Mouse (Mus musculus) hematopoietic stem cell, adult 5-6 weeks (primary cell): ENCODE measurements around the gene Rras. TPM values are rescaled to one million over a fixed set of nuclear protein-coding genes. Genes with fewer than 3 reads are reported as not detected.

Experiments
- ATAC-seq, 2 experiments: fragments of 125-278 bp in 1 of 2; replicated peaks in 1 of 2; 2 replicates each; pipeline ENCODE4 v1.8.0; 2016 to 2017; ENCODE audit warnings: inconsistent platforms in 2 of 2, mild to moderate bottlenecking in 2 of 2, moderate number of reproducible peaks in 2 of 2, low read depth in 1 of 2, moderate TSS enrichment in 1 of 2; ENCODE audit not compliant: low FRiP score in 2 of 2, poor library complexity in 2 of 2, severe bottlenecking in 2 of 2, insufficient read depth in 1 of 2, low TSS enrichment in 1 of 2
- total RNA-seq: library from RNA; stranded (forward); fragments of 172-1452, 232-1000 nt; gene quantifications from 2 replicates; pipeline ENCODE4 v1.2.3, GENCODE M21; 2017

The Rras gene
- total RNA-seq, 1 experiment from 2014 or later: 1.9 TPM

DNA sequence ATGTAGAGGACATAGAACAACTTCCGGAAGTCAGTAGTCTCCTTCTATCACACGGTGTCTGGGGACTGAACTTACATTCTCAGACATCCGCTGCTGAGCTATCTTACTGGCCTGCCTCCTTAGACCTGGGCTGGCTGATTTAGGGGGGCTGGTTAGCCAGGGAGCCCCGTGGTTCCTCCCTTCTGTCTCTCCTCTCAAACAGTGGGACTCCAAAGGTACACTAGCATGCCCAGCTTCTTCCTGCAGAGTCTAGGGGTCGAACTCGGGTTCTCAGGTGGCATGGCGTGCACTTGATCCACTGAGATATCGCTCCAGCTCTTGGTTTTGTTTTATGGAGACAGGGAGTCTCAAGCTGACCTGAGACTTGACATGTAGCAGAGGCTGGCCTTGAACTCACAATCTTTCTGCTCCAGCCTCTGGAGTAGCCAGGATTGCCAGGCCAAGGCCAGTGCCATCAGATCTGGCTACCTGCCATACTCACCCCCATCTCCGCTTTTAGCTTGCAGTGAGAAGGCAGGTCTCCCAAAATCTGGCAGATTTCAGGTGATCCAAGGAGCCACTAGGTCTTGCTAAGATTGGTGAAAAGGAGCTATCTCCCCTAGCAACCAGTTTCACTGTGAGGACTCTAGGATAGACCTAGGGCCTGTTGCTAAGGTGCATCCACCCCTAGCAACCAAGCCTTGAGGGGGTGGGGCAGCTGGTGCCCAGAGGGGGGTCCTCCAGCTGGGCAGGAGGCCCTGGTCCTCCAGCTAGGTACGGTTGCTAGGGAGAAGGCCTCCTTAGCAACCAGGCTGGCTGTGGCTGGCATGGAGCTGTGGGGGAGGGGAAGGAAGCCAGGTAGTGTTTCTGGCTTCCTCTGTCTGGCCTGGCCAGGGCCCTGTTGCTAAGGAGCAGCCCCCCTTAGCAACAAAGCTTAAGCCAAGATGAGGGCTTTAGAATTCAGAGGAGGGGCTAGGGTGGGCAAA is 41.1 kb downstream of the Rras start:
- no peak for ATAC-seq

- ATAC-seq: no peak
These were observed 42.9 kb downstream of the Rras start for GRCm38 (mm10) chr7:45060632-45061122.

GRCm38 (mm10) chr7:45061532-45062075 is 43.8 kb downstream of the Rras start:
- no peak for ATAC-seq

GRCm38 (mm10) chr7:45062239-45062835 is 44.6 kb downstream of the Rras start, which contains the start of the genes Nosip and Prrg2:
Gene Nosip, plus strand, starts transcription at chr7:45062429.
Gene Prrg2, minus strand, starts transcription at chr7:45062677.
- ATAC-seq: peak; percentile 92 to 95

- no peak for ATAC-seq
These were observed 49.6 kb downstream of the Rras start for GRCm38 (mm10) chr7:45067190-45067999.

GRCm38 (mm10) chr7:45068000-45068318 is 50.2 kb downstream of the Rras start:
- ATAC-seq: peak in 1 of 2 experiments; percentile 60; a peak in 1 of 4 replicates

GRCm38 (mm10) chr7:45069671-45070070 is 51.9 kb downstream of the Rras start:
- no peak for ATAC-seq

Other genes with a start within 250 kb of the Rras start
- gene Nup62, start 201.9 kb upstream of the Rras start, total RNA-seq: 96.9 and 114 TPM in 2 replicates
- 1.3 TPM in 1 of 2 replicates, not detected in the other for gene Il4i1, start 201.6 kb upstream of the Rras start, total RNA-seq
- 3.1 and 3.3 TPM in 2 replicates for gene Atf5, start 201.3 kb upstream of the Rras start, total RNA-seq
- 32.6 and 38.0 TPM in 2 replicates for gene Akt1s1, start 169.0 kb upstream of the Rras start, total RNA-seq
- gene Tbc1d17, start 168.9 kb upstream of the Rras start, total RNA-seq: 21.6 and 29.3 TPM in 2 replicates
- gene Pnkp, start 160.8 kb upstream of the Rras start, total RNA-seq: 27.8 and 30.0 TPM in 2 replicates
- gene Ptov1, start 148.2 kb upstream of the Rras start, total RNA-seq: 41.8 and 54.1 TPM in 2 replicates
- 6.7 and 11.8 TPM in 2 replicates for gene Med25, start 125.2 kb upstream of the Rras start, total RNA-seq
- gene Fuz, start 121.9 kb upstream of the Rras start, total RNA-seq: 33.3 and 39.8 TPM in 2 replicates
- 12.4 and 25.5 TPM in 2 replicates for gene Ap2a1, start 88.5 kb upstream of the Rras start, total RNA-seq
- not detected in 2 replicates for gene Tsks, start 74.8 kb upstream of the Rras start, total RNA-seq
- 0.20 TPM in 1 of 2 replicates, not detected in the other for gene Cpt1c, start 43.1 kb upstream of the Rras start, total RNA-seq
- 156 and 185 TPM in 2 replicates for gene Prmt1, start 31.4 kb upstream of the Rras start, total RNA-seq
- gene Irf3, start 20.3 kb upstream of the Rras start, total RNA-seq: 75.7 and 137 TPM in 2 replicates
- 19.8 and 35.1 TPM in 2 replicates for gene Bcl2l12, start 19.2 kb upstream of the Rras start, total RNA-seq
- 11.3 and 13.8 TPM in 2 replicates for gene Scaf1, start 1.6 kb upstream of the Rras start, total RNA-seq
- gene Prr12, start 34.9 kb downstream of the Rras start, total RNA-seq: 3.9 and 4.6 TPM in 2 replicates
- 56.2 and 72.8 TPM in 2 replicates for gene Nosip, start 44.5 kb downstream of the Rras start, total RNA-seq
- 6.6 and 6.7 TPM in 2 replicates for gene Prrg2, start 44.7 kb downstream of the Rras start, total RNA-seq
- 41.8 and 52.6 TPM in 2 replicates for gene Rcn3, start 74.3 kb downstream of the Rras start, total RNA-seq
- gene Fcgrt, start 85.9 kb downstream of the Rras start, total RNA-seq: 15.3 and 23.1 TPM in 2 replicates
- 1,545 and 1,649 TPM in 2 replicates for gene Rps11, start 106.5 kb downstream of the Rras start, total RNA-seq
- gene Rpl13a, start 110.8 kb downstream of the Rras start, total RNA-seq: 3,499 and 4,043 TPM in 2 replicates
- gene Gm45713, start 118.3 kb downstream of the Rras start, total RNA-seq: 0.35 and 0.56 TPM in 2 replicates
- gene Flt3l, start 118.5 kb downstream of the Rras start, total RNA-seq: 15.7 and 18.9 TPM in 2 replicates
- 38.0 and 60.7 TPM in 2 replicates for gene Pih1d1, start 136.3 kb downstream of the Rras start, total RNA-seq
- 25.0 and 32.6 TPM in 2 replicates for gene Aldh16a1, start 136.6 kb downstream of the Rras start, total RNA-seq
- 1.0 TPM in 1 of 2 replicates, not detected in the other for gene Slc17a7, start 146.0 kb downstream of the Rras start, total RNA-seq
- not detected in 2 replicates for gene Gfy, start 161.6 kb downstream of the Rras start, total RNA-seq
- not detected in 2 replicates for gene Pth2, start 163.0 kb downstream of the Rras start, total RNA-seq
- 0.60 and 0.75 TPM in 2 replicates for gene Ccdc155, start 186.9 kb downstream of the Rras start, total RNA-seq
- 37.0 TPM in 2 replicates for gene Dkkl1, start 194.2 kb downstream of the Rras start, total RNA-seq
- gene Tead2, start 197.8 kb downstream of the Rras start, total RNA-seq: 5.1 and 9.9 TPM in 2 replicates
- gene Cd37, start 221.2 kb downstream of the Rras start, total RNA-seq: 76.4 and 103 TPM in 2 replicates
- gene Slc6a16, start 223.1 kb downstream of the Rras start, total RNA-seq: not detected in 2 replicates